Mouse (Mus musculus) naive thymus-derived CD4-positive, alpha-beta T cell, adult 2 months (primary cell): ENCODE data around the gene Cyp2c66.
"Not testable (repeated sequence)": the region's sequence is repeated elsewhere in the genome, so short reads cannot be mapped to it uniquely, and the experiment has no call there.

Source experiments
- DNase-seq: peaks from one replicate; pipeline ENCODE4 v3.0.0-alpha.2; 2011; ENCODE audit warnings: low read depth

Cyp2c66 gene

GRCm38 (mm10) chr19:39113644-39114043 lies at the start of gene Cyp2c66:
Gene Cyp2c66, plus strand, starts transcription at chr19:39113898.
- no peak for DNase-seq

- not testable (repeated sequence) for DNase-seq
Observed at GRCm38 (mm10) chr19:39098779-39099178, 14.9 kb upstream of the Cyp2c66 start.

DNA sequence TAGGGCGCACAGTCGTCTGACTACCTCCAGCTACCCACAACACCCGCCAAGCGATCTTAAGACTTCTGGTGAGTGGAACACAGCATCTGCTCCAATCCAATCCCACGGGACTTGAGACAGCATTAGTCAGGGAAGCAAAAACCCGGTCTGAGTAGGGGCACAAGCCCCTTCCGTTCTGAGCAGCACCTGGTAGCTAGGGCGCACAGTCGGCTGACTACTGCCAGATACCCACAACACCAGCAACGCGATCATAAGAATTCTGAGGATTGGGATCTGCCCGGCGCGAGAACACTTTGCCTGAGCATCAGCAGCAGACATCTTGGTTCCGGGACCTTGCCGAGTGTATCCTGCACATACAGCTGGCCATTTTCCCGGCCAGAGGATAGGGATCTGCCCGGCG lies 43.1 kb downstream of the Cyp2c66 start:
- DNase-seq: not testable (repeated sequence)
